Mouse (Mus musculus): Measurements from ENCODE around the gene 9130204L05Rik. TPM values are rescaled to one million over a fixed set of nuclear protein-coding genes. Genes with fewer than 3 reads are reported as not detected.

9130204L05Rik gene
- polyA plus RNA-seq (2015; fragmentation: Nextera tagmentation; extraction: Ambion mirVana) = not detected in 2 replicates

DNA sequence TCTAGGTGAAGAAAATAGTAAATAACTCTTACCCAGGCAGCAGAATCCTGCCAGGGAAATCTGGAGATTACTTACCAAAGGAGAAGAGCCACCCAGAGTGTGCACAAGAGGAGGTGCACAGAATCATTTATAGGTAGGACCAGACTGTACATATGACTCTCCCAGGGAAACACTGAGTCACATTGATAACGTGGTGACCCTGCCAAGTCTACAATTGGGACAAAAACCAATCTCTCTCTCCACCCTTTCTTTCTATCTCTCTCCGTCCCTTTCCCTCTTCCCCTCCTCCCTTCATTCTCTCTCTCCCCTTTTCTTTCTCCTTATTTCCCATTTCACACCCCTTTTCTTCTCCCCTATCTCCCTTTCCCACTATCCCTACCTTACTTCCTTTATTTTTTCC lies at the start of gene 9130204L05Rik:
Gene 9130204L05Rik (minus strand): TSS at position 101 of the 400 bp plus-strand sequence.
- Histone ChIP-seq H3K9ac (no peak within 1 kb of the TSS), H3K4me3 (replicated peaks) (no peak within 1 kb of the TSS), H3K27me3 (no peaks in the 10 kb centered on the region), H3K9me3 (replicated peaks) (no peaks in the 10 kb centered on the region), H3K4me1 (no peaks in the 10 kb centered on the region), H3K36me3 (no peaks in the 10 kb centered on the region), H3K27ac (replicated peaks) (no peak within 1 kb of the TSS), H3K4me2 (replicated peaks) (no peak within 1 kb of the TSS)
- no peak for ATAC-seq (ENCODE audit: insufficient number of reproducible peaks, low FRiP score, low TSS enrichment, low read depth)
- 65% methylated on average over 2 of the region's 2 CpGs for WGBS

DNA sequence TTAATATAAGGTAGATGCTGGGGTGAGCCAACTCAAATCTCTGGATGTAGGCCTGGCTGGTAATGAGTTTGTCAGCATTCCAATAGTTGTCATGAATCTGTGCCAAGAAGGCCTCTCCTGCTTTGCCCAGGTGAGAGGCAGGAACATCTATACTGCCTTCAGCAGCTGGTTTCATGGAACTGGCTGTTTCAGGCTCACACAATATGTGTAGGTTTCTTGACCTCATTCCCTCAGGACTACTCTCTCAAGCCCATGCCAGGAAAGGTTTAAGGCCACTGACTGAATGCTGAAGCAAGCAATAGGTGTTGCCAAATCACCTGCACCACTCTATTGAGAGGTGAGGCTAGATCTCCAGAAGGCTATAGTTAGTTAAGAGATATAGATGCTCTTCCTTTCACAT lies 18.1 kb upstream of the 9130204L05Rik start:
- Histone ChIP-seq H3K27me3 (no peaks in the 10 kb centered on the region), H3K9ac (no peak overlapping the region), H3K9me3 (replicated peaks) (no peaks in the 10 kb centered on the region), H3K4me2 (replicated peaks) (no peak overlapping the region), H3K27ac (replicated peaks) (no peak overlapping the region), H3K4me1 (no peaks in the 10 kb centered on the region), H3K4me3 (replicated peaks) (no peak overlapping the region), H3K36me3 (no peaks in the 10 kb centered on the region)
- ATAC-seq (ENCODE audit: insufficient number of reproducible peaks, low FRiP score, low TSS enrichment, low read depth) = no peak

DNA sequence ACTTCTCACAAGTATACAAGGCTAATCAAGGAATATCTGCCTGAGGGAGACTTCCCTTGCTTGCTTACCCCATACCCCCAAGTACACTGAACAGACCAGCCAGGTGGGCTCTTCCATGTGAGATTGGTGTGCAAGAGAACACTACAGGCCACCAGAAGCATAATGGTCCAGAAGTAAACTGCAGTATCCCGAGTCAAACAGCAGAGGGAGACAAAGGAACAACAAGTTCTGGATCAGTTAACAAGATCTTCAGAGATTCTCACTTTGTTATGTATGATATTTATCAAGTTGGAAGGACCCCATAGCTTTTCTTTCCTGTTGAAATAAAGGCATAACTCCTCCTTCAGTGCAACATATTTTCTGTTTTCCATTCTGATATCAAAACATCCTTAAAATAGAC lies 31.4 kb downstream of the 9130204L05Rik start:
- H3K4me2 ChIP-seq (replicated peaks) = no peak overlapping the region
- 0% methylated on average over 1 of the region's 1 CpGs for WGBS

DNA sequence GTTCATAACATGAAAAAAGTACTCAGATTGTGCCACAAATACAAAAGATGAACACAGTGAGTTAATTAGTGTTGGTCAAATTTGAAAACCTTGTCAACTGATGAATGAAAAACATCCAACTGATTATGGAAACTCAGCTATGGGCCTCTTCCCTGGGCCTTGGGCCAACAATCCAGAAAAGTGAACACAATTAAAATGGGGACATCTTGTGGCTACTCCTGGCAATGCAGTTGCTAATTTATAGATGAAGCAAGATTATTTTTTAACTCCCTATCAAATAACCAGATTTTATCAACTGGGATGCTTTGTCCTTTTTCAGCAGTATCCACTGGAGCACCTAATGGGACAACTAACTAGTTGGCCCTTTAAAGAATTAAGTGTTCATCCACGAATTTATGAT lies 37.9 kb downstream of the 9130204L05Rik start:
- Histone ChIP-seq H3K27ac (replicated peaks) (no peak overlapping the region), H3K4me3 (replicated peaks) (no peak overlapping the region), H3K4me1 (no peaks in the 10 kb centered on the region), H3K36me3 (no peaks in the 10 kb centered on the region), H3K9ac (no peak overlapping the region), H3K27me3 (no peaks in the 10 kb centered on the region), H3K9me3 (replicated peaks) (no peaks in the 10 kb centered on the region), H3K4me2 (replicated peaks) (no peak overlapping the region)
- no peak for ATAC-seq (ENCODE audit: insufficient number of reproducible peaks, low FRiP score, low TSS enrichment, low read depth)
- 8% methylated on average over 1 of the region's 1 CpGs for WGBS

More for the DNA sequence above, 31.4 kb downstream of the 9130204L05Rik start:
- Histone ChIP-seq H3K36me3 (no peaks in the 10 kb centered on the region), H3K4me1 (no peaks in the 10 kb centered on the region), H3K9me3 (replicated peaks) (0 out of 2 replicates have a peak, but pooled peaks cover 4% of the 10 kb centered on the region), H3K9ac (no peak overlapping the region), H3K27me3 (no peaks in the 10 kb centered on the region), H3K27ac (replicated peaks) (no peak overlapping the region), H3K4me3 (replicated peaks) (no peak overlapping the region)
- ATAC-seq (ENCODE audit: insufficient number of reproducible peaks, low FRiP score, low TSS enrichment, low read depth) = no peak

Measured in embryonic facial prominence, embryonic 15.5 days (tissue).